Mouse (Mus musculus) frontal cortex, postnatal 25 days (tissue): Measurements from ENCODE around the gene Mlx.

Source experiments
- DNase-seq, 2 experiments: peaks; one replicate each; pipeline ENCODE4 v3.0.0; 2022; ENCODE audit warnings: low spot score in 2 of 2

Gene Mlx

GRCm38 (mm10) chr11:101138536-101139181 is 51.6 kb downstream of the Mlx start:
- no peak for DNase-seq

- DNase-seq = no peak
These were observed 53.2 kb downstream of the Mlx start for GRCm38 (mm10) chr11:101140164-101140819.

GRCm38 (mm10) chr11:101141088-101141487 is 54.0 kb downstream of the Mlx start:
- DNase-seq = no peak
